Mouse (Mus musculus) E14TG2a.4 (cell line): Measurements from ENCODE around the gene Serf2.

Experiments
- H3K27me3 ChIP-seq: 2 replicates; pipeline ENCODE4 v1.6.1; 2014; ENCODE audit warnings: low read length, control low read depth; ENCODE audit not compliant: insufficient read depth
- H3K36me3 ChIP-seq: 2 replicates; pipeline ENCODE4 v1.6.1; 2014; ENCODE audit warnings: low read length, control low read depth; ENCODE audit not compliant: insufficient read depth
- H3K4me1 ChIP-seq: replicated peaks from 2 replicates; pipeline ENCODE4 v1.6.1; 2014; ENCODE audit warnings: low read depth, low read length, control low read depth
- H3K4me3 ChIP-seq: replicated peaks from 2 replicates; pipeline ENCODE4 v1.5.1; 2014; ENCODE audit warnings: mild to moderate bottlenecking, low read length
- H3K9me3 ChIP-seq: 2 replicates; pipeline ENCODE4 v1.6.1; 2014; ENCODE audit warnings: low read length, control low read depth
- CTCF ChIP-seq: conservative IDR thresholded peaks from 2 replicates; pipeline ENCODE4 v1.5.1; 2014; ENCODE audit warnings: low read length
- NANOG ChIP-seq: IDR thresholded peaks from 2 replicates; pipeline ENCODE4 v1.6.1; 2014; ENCODE audit warnings: borderline replicate concordance, low read length, mixed read lengths
- POU5F1 ChIP-seq: IDR thresholded peaks from 2 replicates; pipeline ENCODE4 v1.6.1; 2014; ENCODE audit warnings: low read length, borderline replicate concordance

Serf2 gene

GRCm38 (mm10) chr2:121416356-121416755 is 32.6 kb upstream of the Serf2 start:
- no peaks in the 10 kb centered on the region for H3K27me3 ChIP-seq
- H3K4me3 ChIP-seq = no peak overlapping the region
- H3K36me3 ChIP-seq = peaks cover 62% of the 10 kb centered on the region
- H3K4me1 ChIP-seq = peaks cover 63% of the 10 kb centered on the region
- no peaks in the 10 kb centered on the region for H3K9me3 ChIP-seq
- no peak for TF ChIP-seq NANOG
- TF ChIP-seq POU5F1 = no peak
- no peak for TF ChIP-seq CTCF

- Histone ChIP-seq H3K9me3 (no peaks in the 10 kb centered on the region), H3K27me3 (no peaks in the 10 kb centered on the region), H3K4me3 (no peak overlapping the region), H3K4me1 (peaks cover 52% of the 10 kb centered on the region), H3K36me3 (peaks cover 79% of the 10 kb centered on the region)
- TF ChIP-seq NANOG = no peak
- no peak for TF ChIP-seq CTCF
- no peak for TF ChIP-seq POU5F1
These were observed 30.5 kb upstream of the Serf2 start for GRCm38 (mm10) chr2:121418476-121418875.

GRCm38 (mm10) chr2:121423166-121423565 is 25.8 kb upstream of the Serf2 start:
- TF ChIP-seq NANOG (no peak), POU5F1 (no peak), CTCF (no peak)

GRCm38 (mm10) chr2:121425890-121426289 is 23.1 kb upstream of the Serf2 start:
- H3K27me3 ChIP-seq = no peaks in the 10 kb centered on the region
- no peaks in the 10 kb centered on the region for H3K4me1 ChIP-seq
- peaks cover 94% of the 10 kb centered on the region for H3K36me3 ChIP-seq
- TF ChIP-seq POU5F1 (no peak), NANOG (no peak), CTCF (no peak)
- no peaks in the 10 kb centered on the region for H3K9me3 ChIP-seq
- H3K4me3 ChIP-seq = no peak overlapping the region

More at GRCm38 (mm10) chr2:121423166-121423565, 25.8 kb upstream of the Serf2 start:
- peaks cover 17% of the 10 kb centered on the region for H3K4me1 ChIP-seq
- H3K4me3 ChIP-seq = no peak overlapping the region
- no peaks in the 10 kb centered on the region for H3K9me3 ChIP-seq
- no peaks in the 10 kb centered on the region for H3K27me3 ChIP-seq
- peaks cover 89% of the 10 kb centered on the region for H3K36me3 ChIP-seq

GRCm38 (mm10) chr2:121434854-121435253 is 14.1 kb upstream of the Serf2 start:
- Histone ChIP-seq H3K4me1 (no peaks in the 10 kb centered on the region), H3K9me3 (no peaks in the 10 kb centered on the region), H3K4me3 (no peak overlapping the region), H3K27me3 (no peaks in the 10 kb centered on the region), H3K36me3 (peaks cover 97% of the 10 kb centered on the region)
- TF ChIP-seq POU5F1 = no peak
- no peak for TF ChIP-seq NANOG
- peak; percentile 46 for TF ChIP-seq CTCF

- Histone ChIP-seq H3K4me3 (no peak overlapping the region), H3K36me3 (peaks cover 61% of the 10 kb centered on the region), H3K9me3 (no peaks in the 10 kb centered on the region), H3K4me1 (peaks cover 33% of the 10 kb centered on the region), H3K27me3 (peaks cover 4% of the 10 kb centered on the region; the same call in 1 of the 2 replicates)
- TF ChIP-seq POU5F1 = no peak
- no peak for TF ChIP-seq CTCF
- no peak for TF ChIP-seq NANOG
These were observed 9.2 kb upstream of the Serf2 start for GRCm38 (mm10) chr2:121439746-121440145.

GRCm38 (mm10) chr2:121440834-121441605 is 8.0 kb upstream of the Serf2 start:
- no peak for TF ChIP-seq CTCF
- TF ChIP-seq NANOG = no peak
- no peak for TF ChIP-seq POU5F1
- peaks cover 48% of the 10 kb centered on the region for H3K36me3 ChIP-seq
- H3K4me3 ChIP-seq = no peak overlapping the region
- H3K4me1 ChIP-seq = peaks cover 42% of the 10 kb centered on the region
- H3K9me3 ChIP-seq = no peaks in the 10 kb centered on the region
- H3K27me3 ChIP-seq = peaks cover 4% of the 10 kb centered on the region; the same call in 1 of the 2 replicates

GRCm38 (mm10) chr2:121441800-121442199 is 7.2 kb upstream of the Serf2 start:
- Histone ChIP-seq H3K9me3 (no peaks in the 10 kb centered on the region), H3K36me3 (peaks cover 43% of the 10 kb centered on the region), H3K4me1 (peaks cover 49% of the 10 kb centered on the region), H3K27me3 (peaks cover 4% of the 10 kb centered on the region; the same call in 1 of the 2 replicates), H3K4me3 (peak overlapping the region; percentile 83)
- TF ChIP-seq CTCF (no peak), POU5F1 (no peak), NANOG (no peak)

GRCm38 (mm10) chr2:121442259-121443067 is 6.5 kb upstream of the Serf2 start:
- TF ChIP-seq CTCF = no peak
- no peak for TF ChIP-seq POU5F1
- TF ChIP-seq NANOG = no peak
- H3K27me3 ChIP-seq = peaks cover 4% of the 10 kb centered on the region; the same call in 1 of the 2 replicates
- H3K36me3 ChIP-seq = peaks cover 37% of the 10 kb centered on the region
- peak overlapping the region; percentile 83 for H3K4me3 ChIP-seq
- H3K9me3 ChIP-seq = no peaks in the 10 kb centered on the region
- H3K4me1 ChIP-seq = peaks cover 49% of the 10 kb centered on the region
